ENCODE assay signal across 7 mouse cellular contexts in genomic region chr11:44892814-44893521, GRCm38 (mm10).
DNase-seq lines count a peak whose midpoint lies in the region; ATAC-seq lines count a peak whose summit lies in the region.

No protein-coding gene starts in this region.

- no peaks in the 10 kb centered on the region for H3K9me3 ChIP-seq in hindbrain, embryonic 16.5 days (ENCODE audit: control insufficient read depth, low read length)

- H3K27me3 ChIP-seq in hindbrain, embryonic 16.5 days (replicated peaks; ENCODE audit: control insufficient read depth, insufficient read depth, low read length): no peaks in the 10 kb centered on the region

- peak overlapping the region; percentile 33; the same call in 1 of the 2 replicates for H3K9ac ChIP-seq in hindbrain, embryonic 16.5 days (ENCODE audit: low read depth, low read length)

- peak overlapping the region; percentile 30 for H3K4me3 ChIP-seq in hindbrain, embryonic 16.5 days (ENCODE audit: low read length)

- H3K4me1 ChIP-seq in hindbrain, embryonic 16.5 days (ENCODE audit: control insufficient read depth, insufficient read depth, low read depth, low read length): peaks cover 7% of the 10 kb centered on the region; the same call in 1 of the 2 replicates

- no peak overlapping the region for H3K27ac ChIP-seq in hindbrain, embryonic 16.5 days (ENCODE audit: low read depth, low read length)

- peak; percentile 5 for DNase-seq in WW6 (ENCODE audit: low read depth, low spot score)
- DNase-seq in c-Kit-positive CD71-positive TER-119-positive erythroid progenitor cells, embryonic 14.5 days (ENCODE audit: low spot score): peak; percentile 3
- DNase-seq in lung, postnatal 10 days: peak; percentile 48
- peak; percentile 62 for DNase-seq in retina, embryonic 14.5 days (ENCODE audit: low spot score)
- DNase-seq in layer of hippocampus, postnatal 36 days: no peak
- no peak for DNase-seq in left cerebral cortex, adult 18-20 months (ENCODE audit: low spot score in 2 of 2)

- peak; percentile 72 for ATAC-seq in hindbrain, embryonic 16.5 days

- H3K4me2 ChIP-seq in hindbrain, embryonic 16.5 days (ENCODE audit: low read length): peak overlapping the region; percentile 48

- no peaks in the 10 kb centered on the region for H3K36me3 ChIP-seq in hindbrain, embryonic 16.5 days (ENCODE audit: control insufficient read depth, insufficient read depth, low read length)

- WGBS in hindbrain, embryonic 16.5 days: 31% methylated on average over 18 of the region's 18 CpGs

Comparison
In these comparisons a context has a peak if more than half of its experiments do, and no peak if none do; other contexts are left out.
1. DNase-seq: peak in WW6 (single experiment), c-Kit-positive CD71-positive TER-119-positive erythroid progenitor cells, embryonic 14.5 days (single experiment), lung, postnatal 10 days (single experiment) and retina, embryonic 14.5 days (single experiment); none in layer of hippocampus, postnatal 36 days (0 of 2) and left cerebral cortex, adult 18-20 months (0 of 2).